Mouse (Mus musculus) c-Kit-positive CD71-positive TER-119-negative erythroid progenitor cells, embryonic 14.5 days (primary cell): ENCODE results near the gene Rnf150.

Experiments used
- DNase-seq: peaks from one replicate; pipeline ENCODE4 v3.0.0-alpha.2; 2013; ENCODE audit warnings: low read depth

Rnf150 gene

DNA sequence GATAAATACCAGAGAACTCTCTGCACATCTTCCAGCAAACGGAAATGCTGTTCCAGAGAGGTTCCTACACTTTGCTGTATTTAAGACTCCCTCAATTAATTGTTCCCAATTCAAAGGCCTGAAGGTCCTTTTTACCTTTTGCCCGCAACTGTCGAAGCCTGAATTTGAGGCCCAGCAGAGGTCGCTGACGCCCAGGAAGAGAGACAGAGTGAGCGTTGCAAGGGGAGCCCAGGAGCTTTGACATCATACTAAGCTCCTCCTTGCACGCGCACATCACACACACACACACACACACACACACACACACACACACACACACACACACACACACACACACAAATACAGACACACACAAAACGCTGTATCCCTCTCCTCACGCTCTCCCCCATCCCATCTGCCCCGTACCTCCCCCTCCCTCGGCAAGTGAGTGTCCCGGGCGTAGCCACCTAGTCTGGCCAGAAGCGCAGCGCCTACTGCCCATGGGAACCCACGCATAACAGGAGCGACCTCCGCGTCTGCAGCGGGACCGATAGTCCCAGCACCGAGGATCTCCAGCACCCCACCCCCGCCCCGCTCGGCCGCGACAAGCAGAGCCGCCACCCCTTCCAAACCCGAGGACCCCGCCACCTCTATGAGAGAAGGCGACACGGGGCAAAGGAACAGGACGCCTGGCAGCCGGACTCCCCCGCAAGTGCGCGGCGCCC lies at the start of gene Rnf150:
TSS of gene Rnf150 (plus strand) at position 316 of the 704 bp plus-strand sequence.
- no peak for DNase-seq

DNA sequence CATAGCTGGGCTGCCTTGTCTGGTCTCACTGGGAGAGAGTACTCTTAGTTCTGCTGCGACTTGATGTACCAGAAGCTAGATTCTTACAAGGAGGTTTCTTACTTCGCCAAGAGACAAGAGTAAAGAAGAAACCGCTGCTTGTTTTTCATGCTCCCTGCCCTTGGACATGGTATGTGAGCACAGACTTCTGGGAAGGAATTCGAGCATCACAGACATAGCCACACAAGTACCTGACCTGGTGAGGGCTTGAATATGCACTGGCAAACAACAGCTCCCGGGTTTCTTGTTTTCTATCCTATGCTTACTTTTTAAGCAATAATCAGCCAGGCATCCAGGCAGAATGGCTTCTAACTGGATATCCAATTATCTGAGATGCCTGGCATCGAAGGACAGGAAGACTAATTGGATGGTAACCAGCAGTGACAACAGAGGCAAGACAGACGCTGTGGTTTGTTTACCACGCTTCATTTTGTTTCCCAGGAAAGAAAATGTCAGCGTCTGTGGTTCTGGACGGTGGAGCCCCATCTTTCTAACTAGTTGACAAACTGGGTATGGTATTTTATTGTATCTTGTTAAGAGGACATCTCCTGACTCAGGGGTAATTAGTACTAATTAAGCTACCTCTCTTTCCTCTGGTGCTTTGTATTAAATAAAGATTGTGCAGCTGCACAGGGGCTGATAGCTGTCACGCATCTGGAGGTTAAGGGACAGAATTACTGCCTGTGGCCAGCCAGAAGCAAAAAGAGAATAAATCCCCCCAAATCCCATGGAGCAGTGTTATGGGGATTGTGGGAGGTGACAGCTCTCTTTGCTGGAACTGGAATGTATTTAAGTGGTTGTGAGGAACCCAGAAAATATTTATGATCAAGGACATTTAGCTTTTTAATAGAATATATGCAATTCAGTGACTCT lies 36.8 kb upstream of the Rnf150 start:
- no peak for DNase-seq

DNA sequence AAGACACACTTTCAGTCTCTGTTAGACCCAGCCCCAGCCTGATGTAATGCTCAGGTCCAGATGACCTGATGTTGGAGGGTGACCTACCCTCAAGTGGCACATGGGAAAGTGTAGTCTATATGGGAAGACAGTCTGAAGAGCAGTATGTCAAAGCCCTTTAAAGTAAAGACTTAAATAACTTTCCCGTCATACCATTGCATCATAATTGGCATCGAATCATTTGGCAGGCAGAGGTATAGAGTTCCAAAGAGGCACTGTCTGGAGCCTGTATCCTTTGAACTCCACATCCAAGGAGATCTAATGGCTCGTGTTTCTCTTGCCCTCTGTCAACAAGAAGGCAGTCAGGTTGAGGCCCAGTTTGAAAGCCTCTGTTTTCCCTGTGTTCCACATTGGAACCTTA lies 22.7 kb upstream of the Rnf150 start:
- no peak for DNase-seq

DNA sequence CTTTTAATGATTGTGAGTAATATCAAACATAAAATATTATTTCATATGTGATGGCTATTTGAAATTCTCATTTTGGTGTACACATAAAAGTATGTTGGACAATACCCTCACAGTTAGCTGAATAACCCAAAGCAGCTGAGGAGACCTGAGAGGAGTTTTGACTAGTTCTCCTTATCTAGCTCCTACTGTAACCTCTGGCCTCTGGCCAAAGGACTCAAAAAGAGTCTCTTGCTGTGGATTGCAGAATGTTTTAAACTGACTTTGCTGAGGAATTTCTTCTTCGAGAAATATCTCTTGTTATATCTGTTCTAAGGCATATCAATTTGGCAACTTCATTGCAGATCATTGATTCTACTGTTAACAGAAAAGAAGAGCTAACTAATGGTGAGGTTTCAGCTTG lies 22.2 kb upstream of the Rnf150 start:
- DNase-seq = no peak

DNA sequence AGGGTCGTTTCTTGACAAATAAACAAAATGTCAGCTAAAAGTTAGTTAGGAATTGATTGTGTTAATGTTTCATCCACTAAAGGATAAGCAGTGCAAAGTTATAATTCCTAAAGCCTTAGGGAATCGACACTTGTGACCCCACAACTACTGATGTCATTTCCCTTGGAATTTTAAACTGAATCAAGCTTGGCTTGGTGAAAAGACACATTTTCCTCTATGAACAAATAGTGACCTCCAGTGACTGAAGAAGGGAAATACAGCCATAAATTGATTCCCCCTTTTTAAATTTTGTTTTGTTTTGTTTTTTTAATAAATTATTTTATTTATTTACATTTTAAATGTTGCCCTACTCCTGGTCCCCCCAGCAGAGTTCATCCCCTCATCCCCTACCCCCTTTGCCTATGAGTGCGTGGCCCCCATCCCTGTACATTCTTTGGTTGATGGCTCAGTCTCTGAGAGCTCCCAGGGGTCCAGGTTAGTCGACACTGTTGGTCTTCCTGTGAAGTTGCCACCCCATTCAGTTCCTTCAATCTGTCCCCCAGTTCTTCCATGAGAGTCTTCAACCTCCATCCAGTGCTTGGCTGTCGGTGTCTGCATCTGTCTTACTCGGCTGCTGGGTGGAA lies 21.5 kb upstream of the Rnf150 start:
- no peak for DNase-seq

DNA sequence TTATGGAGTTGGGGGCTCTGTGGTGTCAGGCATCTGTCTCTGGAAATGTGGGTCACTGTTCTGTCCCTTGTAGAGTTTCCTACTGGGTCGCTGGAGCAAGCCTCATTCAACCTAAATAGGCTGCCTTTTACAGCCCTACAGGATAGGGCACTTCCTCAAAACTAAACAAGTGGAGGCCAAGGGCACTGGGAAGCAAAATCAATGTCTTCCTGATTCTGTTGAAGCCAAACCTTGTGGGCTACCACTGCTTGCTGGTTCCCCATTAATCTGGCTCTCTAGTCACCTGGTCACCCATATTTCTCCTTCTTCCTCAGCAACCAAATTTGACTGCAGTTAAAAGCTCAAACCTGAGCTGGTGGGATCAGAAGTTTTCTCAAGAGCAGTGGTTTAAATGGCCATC lies 19.5 kb upstream of the Rnf150 start:
- DNase-seq = no peak

DNA sequence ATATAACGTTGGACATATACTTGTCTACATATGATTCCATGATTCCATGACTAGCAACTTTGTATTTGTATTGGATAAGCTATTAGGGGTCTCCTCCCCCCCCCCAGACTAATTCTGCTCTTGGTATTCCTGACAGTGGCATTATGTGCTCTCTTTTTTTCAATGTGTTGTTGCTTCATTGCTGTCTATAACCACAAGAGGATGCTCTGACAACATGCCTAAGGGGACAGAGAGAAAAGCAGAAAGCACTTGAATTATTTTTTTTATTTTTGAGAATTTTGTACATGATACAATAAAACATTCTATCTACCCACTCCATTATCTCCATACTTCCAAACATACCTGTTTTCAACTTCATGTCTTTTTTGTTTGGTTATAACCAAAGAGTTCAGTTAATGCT lies 18.7 kb upstream of the Rnf150 start:
- DNase-seq = no peak

DNA sequence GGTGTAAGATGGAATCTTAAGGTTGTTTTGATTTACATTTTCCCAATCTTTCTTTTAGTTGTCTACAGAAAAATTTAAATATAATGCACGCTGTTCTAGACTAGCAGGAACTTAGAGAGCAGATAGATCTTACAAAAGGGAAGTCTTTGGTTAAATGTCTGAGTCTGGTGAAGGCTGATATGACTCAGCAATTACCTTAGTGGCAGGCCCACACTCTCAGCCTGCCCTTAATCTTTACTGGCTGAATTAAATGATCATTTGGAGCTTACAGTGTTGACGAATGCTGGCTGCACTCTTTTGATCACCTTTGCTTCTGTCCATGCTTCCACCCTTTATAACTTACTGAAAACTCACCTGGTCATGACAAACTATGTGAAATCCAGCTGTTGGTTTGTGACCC lies 17.1 kb upstream of the Rnf150 start:
- DNase-seq = peak; percentile 44

DNA sequence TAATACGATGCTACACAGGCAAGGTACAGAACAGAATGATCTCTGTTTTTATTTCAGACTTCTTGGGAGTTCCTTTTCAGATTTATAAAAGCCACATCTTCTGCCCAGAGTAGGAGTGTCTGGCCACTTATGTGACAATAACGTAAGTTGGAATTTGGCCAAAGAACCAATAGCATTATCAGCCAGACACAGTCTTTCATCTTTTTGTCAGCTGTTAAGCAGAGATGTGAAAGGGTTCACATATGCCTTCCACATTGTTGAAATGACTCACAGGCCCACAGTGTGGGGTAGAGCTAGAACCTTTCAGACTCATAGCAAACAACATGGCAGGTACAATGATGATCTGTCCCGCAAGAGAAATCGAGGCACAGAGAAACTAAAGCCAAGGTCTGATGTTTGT lies 16.4 kb upstream of the Rnf150 start:
- DNase-seq = peak; percentile 34

DNA sequence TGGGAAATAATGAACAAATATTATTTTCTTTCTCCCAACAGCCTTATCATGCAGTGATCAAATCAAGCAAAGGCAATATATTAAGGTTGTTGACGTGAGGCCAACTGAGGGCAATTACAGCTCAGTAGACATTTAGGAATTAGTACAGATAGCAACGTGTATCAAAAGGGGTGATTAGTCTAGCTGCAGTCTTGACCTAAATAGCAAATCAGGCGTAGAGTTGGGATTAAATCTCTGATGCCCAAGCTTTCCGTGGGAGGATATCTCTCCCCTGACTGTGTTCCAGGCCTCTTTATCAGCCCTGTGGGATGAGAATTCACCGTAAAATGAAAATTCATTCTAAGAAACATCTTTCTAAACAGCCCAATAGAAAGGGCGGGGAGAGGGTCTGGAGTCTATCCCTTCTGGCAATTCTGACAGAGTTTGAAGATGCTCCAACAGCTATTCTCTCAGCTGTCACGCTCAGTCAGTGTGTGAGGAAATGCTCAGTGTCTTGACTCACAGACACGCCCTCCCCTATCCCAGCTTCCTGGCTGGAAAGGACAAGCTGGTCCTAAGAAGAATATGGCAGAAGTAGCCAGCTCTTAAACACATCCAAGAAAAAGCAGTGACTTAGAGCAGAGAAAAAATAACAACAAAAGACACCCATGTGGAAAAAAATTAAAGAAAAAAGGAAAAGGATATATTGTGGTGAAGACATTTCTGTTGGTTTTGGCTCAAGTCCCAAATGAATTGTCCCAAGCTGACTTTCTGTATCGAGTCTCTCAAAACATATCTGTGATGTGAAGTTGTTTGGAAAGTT lies 4.4 kb upstream of the Rnf150 start:
- no peak for DNase-seq

DNA sequence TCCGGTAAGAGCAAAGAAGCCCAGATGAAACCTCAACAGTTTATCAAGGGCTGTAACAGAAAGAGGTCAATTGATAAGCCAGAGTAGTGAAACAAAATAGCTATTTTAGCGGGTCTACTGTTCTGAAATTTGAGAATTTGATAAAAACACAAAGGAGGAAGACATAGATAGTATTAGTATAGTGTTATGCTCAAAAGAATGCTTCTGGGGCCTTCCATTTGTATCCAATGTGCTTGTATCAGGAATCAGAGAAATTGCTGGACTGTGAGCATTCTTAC lies 3.9 kb upstream of the Rnf150 start:
- no peak for DNase-seq

DNA sequence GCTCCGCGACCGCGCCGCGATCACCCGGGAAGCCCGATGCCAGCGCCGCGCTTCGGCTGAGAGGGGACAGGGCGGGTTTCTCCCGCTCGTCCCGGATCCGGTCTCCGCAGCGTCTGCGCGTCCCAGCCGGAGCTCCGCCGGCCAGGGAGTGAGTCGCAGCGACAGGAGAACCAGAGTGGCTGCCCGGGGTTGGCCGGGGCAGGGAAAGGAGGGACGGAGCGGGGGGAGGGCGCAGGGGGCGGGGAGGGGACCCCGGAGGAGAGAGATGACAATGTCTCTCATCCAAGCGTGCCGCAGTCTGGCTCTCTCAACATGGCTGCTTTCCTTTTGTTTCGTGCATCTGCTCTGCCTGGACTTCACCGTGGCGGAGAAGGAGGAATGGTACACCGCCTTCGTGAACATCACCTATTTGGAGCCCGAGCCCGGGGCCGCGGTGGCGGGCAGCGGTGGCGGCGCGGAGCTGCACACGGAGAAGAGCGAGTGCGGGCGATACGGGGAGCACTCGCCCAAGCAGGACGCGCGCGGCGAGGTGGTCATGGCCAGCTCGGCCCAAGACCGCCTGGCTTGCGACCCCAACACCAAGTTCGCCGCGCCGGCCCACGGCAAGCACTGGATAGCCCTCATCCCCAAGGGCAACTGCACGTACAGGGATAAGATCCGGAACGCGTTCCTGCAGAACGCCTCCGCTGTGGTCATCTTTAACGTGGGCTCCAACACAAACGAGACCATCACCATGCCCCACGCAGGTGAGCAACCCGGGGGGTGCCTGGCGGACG lies 777 bp downstream of the Rnf150 start:
- no peak for DNase-seq

DNA sequence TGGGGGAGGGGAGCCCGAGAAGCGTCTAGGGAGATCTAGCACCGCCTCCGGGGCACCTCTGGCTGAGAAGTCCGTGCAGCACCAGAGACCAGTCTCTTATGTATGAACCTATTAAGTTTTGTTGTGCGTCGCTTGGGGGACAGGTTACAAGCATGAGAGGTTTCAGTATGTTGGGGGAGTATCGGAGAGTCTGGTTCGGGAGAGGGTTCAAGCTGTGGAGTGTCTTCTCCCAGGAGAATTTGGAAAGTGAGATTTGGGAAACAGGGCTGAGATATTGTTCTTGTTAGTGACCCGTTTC lies 1.3 kb downstream of the Rnf150 start:
- no peak for DNase-seq

DNA sequence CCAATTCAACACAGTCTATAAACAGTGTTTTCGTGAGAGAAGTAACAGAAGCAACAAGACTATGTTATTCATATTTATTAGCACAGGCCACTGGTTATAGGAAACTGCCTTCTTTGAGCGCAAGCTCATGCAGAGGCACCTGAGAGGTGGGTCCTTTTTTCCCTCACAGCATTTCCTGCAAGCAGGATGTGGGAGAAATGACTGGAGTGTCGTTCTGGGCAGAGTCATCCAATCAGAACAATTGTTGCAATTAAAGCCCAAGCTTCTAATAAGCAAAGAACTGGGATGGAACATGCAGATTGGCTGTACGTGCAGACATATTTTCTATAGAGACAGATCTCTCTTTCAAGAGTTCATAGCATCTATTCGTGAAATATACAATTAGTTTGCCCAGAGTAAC lies 2.1 kb downstream of the Rnf150 start:
- no peak for DNase-seq

DNA sequence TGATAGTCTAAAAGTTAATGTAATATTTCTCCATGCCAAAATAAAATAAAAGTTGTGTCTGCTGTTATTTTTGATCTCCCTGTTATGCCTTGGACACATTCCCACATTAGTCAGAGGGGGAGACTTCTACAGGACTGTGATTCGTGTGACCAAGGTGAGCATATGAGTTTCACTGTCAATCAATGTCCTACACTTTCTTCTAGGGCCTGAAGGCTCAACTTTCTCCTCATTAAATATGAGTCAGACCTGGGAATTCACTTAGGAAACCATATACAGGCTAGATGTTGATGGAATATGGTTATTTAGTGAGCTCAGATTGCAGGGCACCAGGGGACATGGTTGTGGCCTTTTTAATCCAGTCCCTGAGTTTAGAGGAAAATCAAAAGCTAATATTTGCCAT lies 3.1 kb downstream of the Rnf150 start:
- no peak for DNase-seq

DNA sequence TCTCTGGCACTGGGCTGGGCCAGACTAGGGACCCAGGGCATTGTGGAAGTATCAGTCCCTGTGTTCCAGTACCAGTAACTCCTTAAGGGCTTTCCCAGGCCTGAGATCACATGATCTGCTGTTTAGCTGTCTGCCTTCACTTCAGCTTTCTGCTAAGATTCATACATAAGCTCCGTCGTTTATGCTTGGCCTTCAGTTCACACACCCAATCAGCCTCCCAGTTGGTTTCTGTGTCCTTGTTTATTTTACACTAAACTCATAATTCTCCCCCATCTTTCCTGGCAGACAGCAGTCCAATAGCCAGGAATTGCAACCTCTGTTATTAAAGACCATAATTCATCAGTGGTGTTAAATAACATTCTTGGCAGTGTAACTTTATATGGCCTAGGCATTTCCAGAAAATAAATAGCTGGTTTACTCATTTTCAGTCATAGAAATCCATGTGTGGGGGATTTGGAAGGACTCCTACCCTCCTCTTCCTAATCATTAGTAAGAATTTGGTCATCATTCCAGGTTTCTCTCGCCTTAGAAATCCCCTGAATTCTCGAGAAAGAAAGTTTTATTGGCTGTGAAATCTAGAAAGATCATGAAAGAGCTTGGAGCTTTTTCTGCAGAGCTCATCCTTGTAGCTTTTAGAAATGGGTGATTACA lies 7.8 kb downstream of the Rnf150 start:
- no peak for DNase-seq

DNA sequence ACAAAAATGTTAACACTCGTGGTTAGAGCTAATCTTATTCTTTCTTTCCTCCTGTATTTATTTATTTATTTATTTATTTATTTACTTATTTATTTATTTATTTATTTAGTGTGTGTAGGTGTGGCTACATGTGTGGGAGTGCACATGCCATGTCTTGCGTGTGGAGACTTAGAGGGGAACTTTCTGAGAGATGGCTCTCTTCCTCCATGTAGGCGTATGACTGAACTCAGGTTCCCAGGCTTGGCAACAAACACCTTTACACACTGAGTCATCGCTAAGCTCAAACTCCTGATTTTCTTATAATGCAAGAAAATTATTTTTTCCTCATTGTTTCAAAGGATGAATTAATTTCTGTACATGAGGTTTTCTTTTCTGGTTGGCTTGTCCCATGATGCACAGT lies 8.8 kb downstream of the Rnf150 start:
- DNase-seq = no peak

DNA sequence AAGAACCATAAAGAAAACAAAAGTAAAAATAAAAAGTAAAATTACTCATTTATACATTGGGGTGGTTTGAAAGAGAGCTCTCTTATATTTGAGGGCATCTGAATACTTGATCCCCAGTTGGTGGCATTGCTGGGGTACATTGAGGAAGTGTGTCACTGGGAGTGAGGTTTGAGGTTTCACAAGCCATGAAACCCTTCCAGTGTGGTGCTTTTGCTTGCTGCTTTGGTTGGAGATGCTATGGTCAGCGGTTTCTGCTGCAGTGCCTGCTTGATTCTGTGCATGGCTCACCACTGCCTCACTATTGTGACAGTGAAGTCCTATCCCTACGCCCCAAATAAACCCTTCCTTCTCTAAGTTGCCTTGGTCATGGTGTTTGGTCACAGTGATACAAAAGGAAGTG lies 10.9 kb downstream of the Rnf150 start:
- DNase-seq = no peak

DNA sequence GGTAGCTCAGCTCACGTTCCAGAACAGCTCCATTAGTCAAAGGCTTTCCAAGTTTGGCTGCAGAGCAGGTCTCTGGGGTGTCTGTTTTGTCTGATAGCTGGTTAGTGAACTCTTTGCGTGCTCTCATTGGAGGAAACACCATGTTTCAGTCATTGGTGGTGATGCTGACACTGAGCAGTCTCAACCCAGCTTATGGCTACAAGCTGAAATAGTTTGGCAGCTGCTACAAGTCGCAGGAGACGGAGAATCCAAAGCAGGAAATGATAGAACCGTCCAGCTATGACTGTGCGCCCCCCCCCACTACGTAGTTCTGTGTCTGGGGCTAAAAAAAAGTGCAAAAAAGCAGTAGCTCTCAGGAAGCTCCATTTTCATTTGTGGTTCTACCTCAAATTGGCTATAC lies 12.0 kb downstream of the Rnf150 start:
- DNase-seq = no peak

DNA sequence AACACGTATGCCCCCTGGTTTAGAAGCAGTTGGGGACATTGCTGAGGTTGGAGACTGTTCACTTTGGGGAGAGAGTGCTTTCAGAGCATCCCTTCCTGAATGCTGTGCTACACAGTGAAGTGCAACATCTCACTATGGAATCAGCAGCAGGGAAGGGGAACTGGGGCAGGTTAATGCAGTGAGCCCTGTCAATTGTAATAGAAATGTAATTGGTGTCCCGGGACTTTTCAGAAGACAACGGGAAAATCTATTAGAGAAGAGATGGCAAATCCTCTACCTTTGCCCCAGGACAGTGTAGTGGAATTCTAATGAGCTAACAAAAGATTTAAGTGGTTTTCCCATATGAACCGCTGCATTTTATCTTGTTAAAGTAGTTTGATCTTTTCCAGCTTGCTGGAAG lies 21.3 kb downstream of the Rnf150 start:
- DNase-seq = no peak

DNA sequence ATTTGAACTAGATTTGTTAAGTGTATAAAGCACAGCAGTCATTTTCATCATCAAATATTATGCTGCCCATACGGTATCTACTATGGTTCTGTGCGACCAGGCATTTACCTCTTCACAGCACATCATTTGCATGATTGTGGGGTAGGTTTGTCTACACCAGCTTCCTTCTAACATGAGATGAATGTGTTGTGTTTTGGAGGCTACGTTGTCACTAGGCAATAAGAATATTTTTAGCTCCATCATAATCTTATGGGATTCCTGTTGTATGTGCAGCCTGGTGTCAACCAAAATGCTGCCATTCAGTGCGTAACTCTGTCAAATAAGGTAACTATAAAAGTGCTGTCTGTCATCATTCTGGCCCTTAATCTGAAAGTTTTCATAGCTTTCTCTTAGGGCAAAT lies 24.1 kb downstream of the Rnf150 start:
- DNase-seq = no peak
